Mouse (Mus musculus): ENCODE data around the gene D630039A03Rik. TPM values are rescaled to one million over a fixed set of nuclear protein-coding genes. Genes with fewer than 3 reads are reported as not detected.

Gene D630039A03Rik
- total RNA-seq (2021): 10 to 100 TPM in 1 of 2 experiments, 1 to 10 TPM in 1; 9.7 to 14.0 TPM
- long read RNA-seq, experiment 1, partial matches to known transcripts: 0 of 3 reads
- long read RNA-seq, experiment 1, other reads (novel, unspliced or antisense): 2 of 3 reads
- long read RNA-seq, experiment 2, partial matches to known transcripts: 0 of 12 reads
- long read RNA-seq, experiment 2, other reads (novel, unspliced or antisense): 9 of 12 reads

DNA sequence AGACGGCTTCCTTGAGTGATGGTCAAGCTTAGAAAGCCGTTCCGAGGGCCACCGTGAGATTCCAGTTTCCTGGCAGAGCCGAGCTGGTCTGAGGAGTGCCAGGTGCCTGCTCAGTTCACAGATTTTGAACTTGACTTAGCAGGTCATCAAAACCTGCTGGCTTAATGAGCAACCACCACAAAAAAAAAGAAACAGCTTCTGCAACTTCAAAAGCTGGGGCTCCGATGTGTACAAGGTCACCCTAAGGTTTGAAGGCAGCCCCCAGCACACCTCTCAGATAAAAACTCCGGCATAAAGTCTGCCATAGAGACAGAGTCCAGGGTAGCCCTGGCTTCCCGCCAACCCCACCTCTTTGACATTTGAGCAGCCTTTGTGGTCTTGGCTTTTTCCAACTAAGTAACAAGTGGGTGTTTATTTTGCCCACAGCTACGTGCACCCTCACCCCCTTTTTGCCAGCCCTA is at the start of gene D630039A03Rik:
Gene D630039A03Rik (minus strand): TSS at position 97 of the 461 bp plus-strand sequence.
- DNase-seq (ENCODE audit: low spot score in 2 of 2): peak; percentile 57 to 58

- no peak for DNase-seq (ENCODE audit: low spot score in 2 of 2)
Observed at GRCm38 (mm10) chr4:57965516-57965915, 49.4 kb upstream of the D630039A03Rik start.

GRCm38 (mm10) chr4:57964143-57964542 is 48.0 kb upstream of the D630039A03Rik start:
- DNase-seq (ENCODE audit: low spot score in 2 of 2): no peak

DNA sequence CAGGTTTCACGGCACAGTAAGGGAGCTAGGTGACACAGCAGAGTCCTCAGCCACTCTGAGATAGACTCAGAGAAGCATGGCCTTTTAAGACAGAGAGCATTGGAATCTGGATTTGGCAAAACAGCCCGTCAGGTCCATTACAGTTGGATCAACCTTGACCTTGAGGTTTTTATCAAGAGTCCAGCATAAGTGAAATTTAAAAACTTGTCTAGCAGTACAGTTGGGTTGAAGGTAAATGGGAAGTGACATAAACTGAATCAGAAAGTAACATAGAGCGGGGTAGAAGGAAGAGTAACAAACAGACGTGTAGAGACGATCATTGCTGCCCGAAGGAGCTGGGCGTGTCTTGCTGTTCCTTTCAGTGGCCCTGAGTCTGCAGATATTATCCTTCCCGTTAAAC is 43.0 kb upstream of the D630039A03Rik start:
- peak in 1 of 2 experiments; percentile 26 for DNase-seq (ENCODE audit: low spot score in 2 of 2)

DNA sequence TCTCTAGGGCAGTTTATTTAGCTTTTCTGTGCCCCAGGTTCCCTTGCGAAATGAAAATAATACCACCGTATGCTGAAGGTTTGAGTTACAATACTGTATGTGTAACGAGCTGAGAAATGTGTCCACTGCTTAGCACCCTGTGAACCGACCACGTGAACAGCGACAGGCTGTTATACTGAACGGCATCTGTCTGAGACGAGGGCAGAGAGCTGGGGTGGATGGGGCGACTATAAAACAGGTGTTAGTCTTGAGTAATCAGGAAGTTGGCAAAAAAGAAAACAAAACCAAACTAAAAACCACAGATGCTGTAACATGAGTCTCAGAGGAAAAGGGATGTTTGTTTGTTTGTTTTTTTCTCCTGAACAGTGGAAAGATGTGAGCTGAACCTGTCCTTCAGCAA is 42.0 kb upstream of the D630039A03Rik start:
- DNase-seq (ENCODE audit: low spot score in 2 of 2): no peak

GRCm38 (mm10) chr4:57957200-57958085 is 41.3 kb upstream of the D630039A03Rik start:
- peak in 1 of 2 experiments; percentile 13 for DNase-seq (ENCODE audit: low spot score in 2 of 2)

DNA sequence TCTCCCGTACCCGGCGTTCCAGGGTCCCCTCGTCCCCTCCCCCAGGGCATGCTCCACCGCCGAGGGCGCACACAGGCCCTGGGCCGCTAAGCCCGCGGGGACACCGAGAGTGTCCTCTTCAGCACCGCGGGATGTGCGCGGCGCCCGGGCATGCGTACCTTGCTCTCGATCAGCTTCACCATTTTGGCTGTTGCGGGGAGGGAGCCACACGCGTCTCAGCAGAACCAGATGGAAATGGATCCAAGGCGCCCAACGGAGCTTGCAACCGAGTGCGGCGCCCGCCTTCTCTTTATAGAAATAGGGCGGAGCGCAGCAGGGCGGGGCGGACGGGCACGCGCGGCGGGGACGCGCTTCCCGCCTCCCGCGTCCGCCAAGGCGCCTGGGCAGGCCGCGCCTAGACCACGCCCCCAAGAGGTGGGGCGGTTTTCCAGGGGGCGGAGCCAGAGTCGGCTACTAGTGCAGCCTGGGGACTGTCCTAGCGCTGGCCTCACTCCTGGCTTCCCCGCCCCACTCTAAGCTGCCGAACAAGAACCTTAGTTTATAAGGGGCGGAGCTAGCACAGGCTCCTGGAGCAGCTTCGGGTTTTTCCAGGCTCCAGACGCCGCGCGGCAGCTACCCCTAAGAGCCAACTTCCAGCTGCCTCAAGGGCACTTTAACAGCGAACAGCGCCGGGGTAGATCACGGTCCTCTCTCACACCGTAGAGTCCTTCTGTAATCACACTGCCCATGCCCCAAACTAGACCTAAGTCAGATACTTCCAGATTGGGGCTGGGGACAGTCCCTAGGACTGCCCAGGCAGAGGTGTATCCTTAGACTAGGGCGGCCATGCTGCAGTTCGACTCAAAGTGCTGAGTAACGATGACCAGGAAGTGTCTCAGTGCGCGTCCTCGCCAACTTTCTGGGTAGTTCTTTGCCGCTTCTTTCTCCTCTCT is 40.2 kb upstream of the D630039A03Rik start, which contains the start of gene Txn1:
Gene Txn1 (minus strand): TSS at position 383 of the 932 bp plus-strand sequence.
- peak; percentile 97 to 98 for DNase-seq (ENCODE audit: low spot score in 2 of 2)

DNA sequence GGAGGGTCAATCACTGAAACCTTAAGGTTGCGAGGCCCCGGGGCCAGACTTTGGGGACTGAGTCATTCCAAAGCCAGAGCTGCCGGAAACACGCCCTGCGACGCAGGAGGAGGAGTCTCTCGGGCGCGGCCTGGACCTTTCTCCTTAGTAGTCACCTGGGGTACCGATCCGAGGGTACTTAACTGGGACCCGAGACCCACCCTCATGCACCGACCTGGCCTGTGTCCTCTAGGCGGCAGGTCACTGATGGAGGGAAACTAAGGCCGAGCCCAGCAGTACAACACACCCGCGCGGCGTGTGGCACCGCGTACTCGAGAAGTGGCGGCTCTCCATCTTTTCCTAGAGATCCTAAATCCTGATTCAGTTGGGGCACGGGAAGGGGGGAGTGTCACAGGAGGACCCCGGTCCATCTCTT is 39.5 kb upstream of the D630039A03Rik start:
- DNase-seq (ENCODE audit: low spot score in 2 of 2): peak; percentile 74

DNA sequence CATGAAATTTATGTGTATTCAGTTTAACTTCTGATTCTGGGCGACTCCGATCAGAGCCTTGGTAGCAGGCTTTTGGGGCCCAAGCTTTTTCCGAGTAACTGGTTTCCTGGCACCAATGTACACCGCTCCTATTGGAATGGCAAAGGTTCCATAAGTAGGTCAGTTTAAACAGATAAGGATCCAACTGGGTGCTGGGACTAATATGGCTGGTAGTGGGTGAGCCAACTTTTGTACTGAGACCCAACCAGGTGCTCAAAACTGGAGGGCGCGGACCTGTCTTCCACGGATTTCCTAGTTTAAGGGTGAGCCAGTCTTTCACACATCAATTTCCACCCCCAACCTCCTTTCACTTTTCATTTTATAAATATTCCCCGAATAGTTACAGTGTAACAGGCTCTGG is 38.9 kb upstream of the D630039A03Rik start:
- no peak for DNase-seq (ENCODE audit: low spot score in 2 of 2)

GRCm38 (mm10) chr4:57954580-57954979 is 38.5 kb upstream of the D630039A03Rik start:
- no peak for DNase-seq (ENCODE audit: low spot score in 2 of 2)

GRCm38 (mm10) chr4:57953796-57954195 is 37.7 kb upstream of the D630039A03Rik start:
- DNase-seq (ENCODE audit: low spot score in 2 of 2): no peak

DNA sequence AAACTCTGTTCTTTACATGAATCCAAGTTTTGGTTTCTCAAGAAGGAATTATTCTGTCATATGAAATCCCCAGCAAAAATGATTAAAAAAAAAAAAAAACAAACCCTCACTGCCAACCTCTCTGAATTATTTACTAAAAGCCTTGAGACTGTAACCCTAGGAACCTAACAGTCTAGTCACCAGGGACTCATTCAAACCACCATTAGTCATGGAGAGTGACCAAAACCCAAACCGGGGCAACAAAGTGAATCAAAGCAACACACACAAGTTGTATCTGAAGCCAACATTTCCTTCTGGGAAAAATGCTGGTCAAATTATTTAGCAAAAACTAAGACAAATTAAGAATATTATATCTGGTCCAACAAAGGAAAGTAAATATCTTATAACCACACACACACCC is 36.8 kb upstream of the D630039A03Rik start:
- no peak for DNase-seq (ENCODE audit: low spot score in 2 of 2)

DNA sequence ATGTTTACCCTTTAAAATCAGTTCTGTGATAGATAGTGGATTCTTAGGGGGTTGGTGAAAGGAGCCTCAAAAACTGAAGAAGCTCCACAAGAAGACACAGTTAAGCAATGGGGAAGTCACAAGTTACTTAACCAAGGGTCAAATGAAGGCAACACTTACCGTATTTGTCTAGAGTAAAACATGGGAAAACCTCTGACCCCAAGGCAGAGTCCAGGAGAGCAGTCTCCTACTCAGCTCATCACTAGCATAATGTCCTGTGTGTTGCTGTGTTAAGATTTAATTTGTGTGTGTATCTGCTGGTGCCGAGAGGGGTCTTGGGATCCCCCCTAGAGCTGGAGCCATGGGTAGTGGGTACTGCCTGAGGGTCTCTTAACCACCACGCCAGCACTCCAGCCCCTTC is 36.3 kb upstream of the D630039A03Rik start:
- no peak for DNase-seq (ENCODE audit: low spot score in 2 of 2)

GRCm38 (mm10) chr4:57949866-57950265 is 33.8 kb upstream of the D630039A03Rik start:
- DNase-seq (ENCODE audit: low spot score in 2 of 2): no peak

DNA sequence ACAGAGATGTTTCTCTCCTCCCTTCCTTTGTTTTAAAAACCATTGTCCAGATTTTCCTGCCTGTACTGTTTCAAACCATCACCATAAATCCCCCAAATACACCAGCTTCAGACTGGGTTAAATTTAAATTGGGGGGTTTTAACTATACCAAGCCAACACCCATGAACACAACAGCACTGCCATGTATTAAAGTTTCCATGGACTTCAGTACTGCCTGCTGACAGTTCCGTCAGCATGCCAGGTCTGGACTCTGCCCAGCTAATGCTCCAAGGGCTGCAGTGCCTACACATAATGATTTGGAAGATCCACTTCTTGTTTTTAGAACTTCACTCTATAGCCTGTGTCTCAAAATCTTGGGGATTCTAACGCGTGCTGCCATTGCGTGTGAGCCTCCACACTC is 31.4 kb upstream of the D630039A03Rik start:
- no peak for DNase-seq (ENCODE audit: low spot score in 2 of 2)

DNA sequence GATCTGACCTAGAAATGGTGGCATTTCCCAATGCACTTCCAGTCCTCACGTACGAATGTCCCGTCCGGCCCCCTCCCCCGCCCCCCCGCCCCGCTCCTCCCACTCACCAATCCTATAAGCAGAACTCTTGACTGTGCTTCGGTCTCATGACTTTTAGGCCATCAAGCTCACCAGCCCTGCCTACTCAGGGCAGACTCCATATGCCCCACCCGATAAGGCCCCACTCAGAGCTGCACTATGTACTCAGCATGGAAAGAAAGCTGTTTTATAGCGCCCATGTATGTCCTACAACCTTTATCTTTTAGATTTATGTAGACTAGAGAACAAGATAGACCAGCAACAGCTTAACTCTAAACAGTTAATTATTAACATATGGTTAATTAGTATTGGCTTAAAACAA is 30.9 kb upstream of the D630039A03Rik start:
- no peak for DNase-seq (ENCODE audit: low spot score in 2 of 2)

DNA sequence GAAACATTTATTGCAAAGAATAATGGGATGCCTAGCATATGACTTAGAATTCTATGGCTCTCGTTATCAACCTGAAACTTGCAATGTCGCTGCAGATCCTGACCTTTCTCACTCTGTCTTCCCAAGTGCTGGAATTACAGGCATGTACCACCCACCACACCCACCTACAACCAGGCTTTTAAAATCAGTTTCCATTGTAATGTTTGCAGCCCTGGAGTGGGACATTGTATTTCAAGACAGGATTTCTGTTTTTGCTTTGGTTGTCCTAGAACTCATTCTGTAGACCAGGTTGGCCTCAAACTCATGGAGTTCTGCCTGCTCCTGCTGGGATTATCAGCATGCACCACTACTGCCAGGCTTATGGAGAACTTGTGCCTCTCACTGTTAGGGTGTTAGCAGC is 26.8 kb upstream of the D630039A03Rik start:
- DNase-seq (ENCODE audit: low spot score in 2 of 2): no peak

DNA sequence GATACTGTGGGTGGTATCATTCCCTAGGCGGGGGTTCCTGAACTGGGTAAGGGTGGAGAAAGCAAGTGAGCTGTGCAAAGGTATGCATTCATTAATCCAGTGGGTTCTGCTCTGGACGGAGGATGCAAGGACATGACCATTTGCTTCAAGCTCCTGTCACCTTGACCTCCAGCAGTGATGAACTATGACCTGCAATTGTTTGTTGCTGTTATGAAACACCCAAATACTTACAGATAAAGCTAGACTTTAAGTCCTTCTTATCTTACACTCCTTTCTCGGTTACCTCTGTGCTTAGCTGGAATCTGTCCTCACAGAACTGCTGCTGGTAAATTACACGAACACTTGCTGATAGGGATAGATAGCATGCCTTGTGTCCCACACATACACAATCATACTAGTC is 24.5 kb upstream of the D630039A03Rik start:
- no peak for DNase-seq (ENCODE audit: low spot score in 2 of 2)

- DNase-seq (ENCODE audit: low spot score in 2 of 2): no peak
Observed at GRCm38 (mm10) chr4:57937292-57937691, 21.2 kb upstream of the D630039A03Rik start.

- DNase-seq (ENCODE audit: low spot score in 2 of 2): no peak
Observed at GRCm38 (mm10) chr4:57934181-57934580, 18.1 kb upstream of the D630039A03Rik start.

DNA sequence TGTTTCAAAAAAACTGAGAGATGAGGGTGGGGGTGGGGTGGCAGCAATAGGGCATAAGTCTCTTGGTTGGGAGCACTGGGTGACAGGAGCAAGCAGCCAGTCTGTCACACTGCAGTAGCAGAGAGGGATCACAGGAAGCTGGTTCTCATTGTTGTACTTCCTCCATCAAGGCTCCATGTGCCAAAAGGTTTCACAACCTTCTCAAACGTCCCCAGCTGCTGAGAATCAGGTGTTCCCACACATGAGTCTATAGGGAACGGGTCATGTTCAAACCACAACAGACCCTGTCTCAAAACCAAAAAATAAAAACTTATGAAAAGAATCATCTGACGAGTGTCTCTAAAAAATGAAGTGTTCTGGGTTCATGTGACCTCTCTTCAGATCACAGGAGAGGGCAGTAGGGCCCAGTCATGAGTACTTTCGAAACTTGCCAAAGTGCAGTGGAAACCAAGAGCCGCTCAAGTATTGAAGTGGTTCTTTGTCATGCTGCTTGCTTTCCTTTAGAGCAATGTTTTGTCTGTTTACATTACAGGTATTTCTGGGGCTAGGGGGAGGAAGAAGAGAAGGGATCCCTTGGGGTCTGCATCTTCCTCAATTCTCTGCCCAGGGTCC is 14.6 kb upstream of the D630039A03Rik start:
- DNase-seq (ENCODE audit: low spot score in 2 of 2): no peak

Measured in adrenal gland, adult 18-20 months (tissue).